In genomic region chr5:108677605-108678295, GRCm38 (mm10) we compare ENCODE assay signal across 8 mouse cellular contexts. TPM values are rescaled to one million over a fixed set of nuclear protein-coding genes. Genes with fewer than 3 reads are reported as not detected.
DNase-seq lines count a peak whose midpoint lies in the region; ATAC-seq lines count a peak whose summit lies in the region.

No protein-coding gene starts in this region.

- 4% methylated on average over 25 of the region's 25 CpGs for WGBS in limb, embryonic 11.5 days
- WGBS in midbrain, embryonic 16.5 days: 2% methylated on average over 25 of the region's 25 CpGs

- H3K4me3 ChIP-seq in limb, embryonic 11.5 days (ENCODE audit: low read depth, low read length): peak overlapping the region; percentile 25
- peak overlapping the region; percentile 39 for H3K4me3 ChIP-seq in midbrain, embryonic 16.5 days (ENCODE audit: low read depth, low read length)

- H3K4me2 ChIP-seq in limb, embryonic 11.5 days (ENCODE audit: low read depth, severe bottlenecking): peak overlapping the region; percentile 53
- peak overlapping the region; percentile 71 for H3K4me2 ChIP-seq in midbrain, embryonic 16.5 days (ENCODE audit: low read length)

- H3K4me1 ChIP-seq in limb, embryonic 11.5 days (ENCODE audit: control insufficient read depth, insufficient read depth, low read length): peaks cover 7% of the 10 kb centered on the region
- peaks cover 9% of the 10 kb centered on the region for H3K4me1 ChIP-seq in midbrain, embryonic 16.5 days (ENCODE audit: control insufficient read depth, insufficient read depth, low read length)

- H3K27me3 ChIP-seq in limb, embryonic 11.5 days (ENCODE audit: control insufficient read depth, insufficient read depth, low read length): no peaks in the 10 kb centered on the region
- H3K27me3 ChIP-seq in midbrain, embryonic 16.5 days (ENCODE audit: control insufficient read depth, insufficient read depth, low read depth, low read length): no peaks in the 10 kb centered on the region

- ATAC-seq in limb, embryonic 11.5 days (ENCODE audit: insufficient number of reproducible peaks, low FRiP score, low TSS enrichment, low read depth): peak; percentile 80
- peak; percentile 93 for ATAC-seq in midbrain, embryonic 16.5 days

- H3K27ac ChIP-seq in limb, embryonic 11.5 days (replicated peaks; ENCODE audit: low read depth, low read length): peak overlapping the region; percentile 48
- peak overlapping the region; percentile 93 for H3K27ac ChIP-seq in midbrain, embryonic 16.5 days (ENCODE audit: low read length)

- DNase-seq in adrenal gland, adult 2 months: peak; percentile 63
- no peak for DNase-seq in adrenal gland, adult 18-20 months (ENCODE audit: low spot score in 2 of 2)
- DNase-seq in cerebellum, postnatal 14 days: peak; percentile 76 to 85
- peak; percentile 79 to 85 for DNase-seq in frontal cortex, postnatal 10 days (ENCODE audit: low spot score in 2 of 2)
- peak; percentile 63 for DNase-seq in kidney, adult 9 months
- DNase-seq in limb, embryonic 11.5 days (ENCODE audit: low spot score): peak; percentile 81
- no peak for DNase-seq in ovary, adult 18-20 months (ENCODE audit: low spot score)

- no peaks in the 10 kb centered on the region for H3K9me3 ChIP-seq in limb, embryonic 11.5 days (ENCODE audit: control insufficient read depth, low read length)
- H3K9me3 ChIP-seq in midbrain, embryonic 16.5 days (replicated peaks; ENCODE audit: control insufficient read depth, low read length, poor library complexity, severe bottlenecking): no peaks in the 10 kb centered on the region

- H3K36me3 ChIP-seq in limb, embryonic 11.5 days (ENCODE audit: control insufficient read depth, insufficient read depth, low read length): 0 out of 2 replicates have a peak, but pooled peaks cover 2% of the 10 kb centered on the region
- peaks cover 3% of the 10 kb centered on the region; the same call in 1 of the 2 replicates for H3K36me3 ChIP-seq in midbrain, embryonic 16.5 days (ENCODE audit: control insufficient read depth, insufficient read depth, low read length)

- H3K9ac ChIP-seq in limb, embryonic 11.5 days (ENCODE audit: low read length): peak overlapping the region; percentile 61
- H3K9ac ChIP-seq in midbrain, embryonic 16.5 days (ENCODE audit: low read depth, low read length): peak overlapping the region; percentile 74

RNA-seq across cellular contexts. Expression of gene Slc26a1, which starts 2.4 kb away (rescaled TPM):
- under 1 TPM; 0.21 to 0.81 TPM for total RNA-seq in adrenal gland, adult 2 months (2021)
- polyA plus RNA-seq in adrenal gland, adult 2 months (2012; rRNA removed): 0.21 and 0.85 TPM in 2 replicates
- total RNA-seq in adrenal gland, adult 18-20 months (2021): under 1 TPM; 0.06 to 0.23 TPM
- polyA plus RNA-seq in limb, embryonic 11.5 days (2014; fragmentation: Nextera tagmentation; extraction: Ambion mirVana): 0.55 and 0.84 TPM in 2 replicates
- polyA plus RNA-seq in midbrain, embryonic 16.5 days (2015; fragmentation: Nextera tagmentation; extraction: Ambion mirVana): 4.3 and 4.4 TPM in 2 replicates

RNA-seq across cellular contexts. Expression of gene Dgkq, which starts 8.3 kb away (rescaled TPM):
- 10 to 100 TPM; 13.6 to 20.7 TPM for total RNA-seq in adrenal gland, adult 2 months (2021)
- 20.8 and 22.0 TPM in 2 replicates for polyA plus RNA-seq in adrenal gland, adult 2 months (2012; rRNA removed)
- total RNA-seq in adrenal gland, adult 18-20 months (2021): 10 to 100 TPM; 19.9 to 21.3 TPM
- polyA plus RNA-seq in limb, embryonic 11.5 days (2014; fragmentation: Nextera tagmentation; extraction: Ambion mirVana): 8.5 and 11.3 TPM in 2 replicates
- 33.0 and 36.9 TPM in 2 replicates for polyA plus RNA-seq in midbrain, embryonic 16.5 days (2015; fragmentation: Nextera tagmentation; extraction: Ambion mirVana)

RNA-seq across cellular contexts. Expression of gene Fgfrl1, which starts 14.4 kb away (rescaled TPM):
- 10 to 100 TPM; 21.5 to 48.5 TPM for total RNA-seq in adrenal gland, adult 2 months (2021)
- 72.1 and 103 TPM in 2 replicates for polyA plus RNA-seq in adrenal gland, adult 2 months (2012; rRNA removed)
- total RNA-seq in adrenal gland, adult 18-20 months (2021): 10 to 100 TPM; 30.3 to 68.9 TPM
- 38.1 and 46.0 TPM in 2 replicates for polyA plus RNA-seq in limb, embryonic 11.5 days (2014; fragmentation: Nextera tagmentation; extraction: Ambion mirVana)
- 3.3 and 3.5 TPM in 2 replicates for polyA plus RNA-seq in midbrain, embryonic 16.5 days (2015; fragmentation: Nextera tagmentation; extraction: Ambion mirVana)

RNA-seq across cellular contexts. Expression of gene Idua, which starts 17.6 kb away (rescaled TPM):
- 10 to 100 TPM; 15.5 to 16.3 TPM for total RNA-seq in adrenal gland, adult 2 months (2021)
- 41.7 and 42.6 TPM in 2 replicates for polyA plus RNA-seq in adrenal gland, adult 2 months (2012; rRNA removed)
- total RNA-seq in adrenal gland, adult 18-20 months (2021): 10 to 100 TPM; 14.3 to 14.8 TPM
- polyA plus RNA-seq in limb, embryonic 11.5 days (2014; fragmentation: Nextera tagmentation; extraction: Ambion mirVana): 14.3 and 14.5 TPM in 2 replicates
- polyA plus RNA-seq in midbrain, embryonic 16.5 days (2015; fragmentation: Nextera tagmentation; extraction: Ambion mirVana): 13.1 and 14.4 TPM in 2 replicates

RNA-seq across cellular contexts. Expression of gene Tmem175, which starts 48.2 kb away (rescaled TPM):
- total RNA-seq in adrenal gland, adult 2 months (2021): 10 to 100 TPM; 25.7 to 28.5 TPM
- 50.2 and 61.8 TPM in 2 replicates for polyA plus RNA-seq in adrenal gland, adult 2 months (2012; rRNA removed)
- 10 to 100 TPM; 17.2 to 25.4 TPM for total RNA-seq in adrenal gland, adult 18-20 months (2021)
- polyA plus RNA-seq in limb, embryonic 11.5 days (2014; fragmentation: Nextera tagmentation; extraction: Ambion mirVana): 16.5 and 18.3 TPM in 2 replicates
- polyA plus RNA-seq in midbrain, embryonic 16.5 days (2015; fragmentation: Nextera tagmentation; extraction: Ambion mirVana): 22.0 and 25.1 TPM in 2 replicates

Comparison
In these comparisons a context has a peak if more than half of its experiments do, and no peak if none do; other contexts are left out.
1. DNase-seq: peak in adrenal gland, adult 2 months (single experiment), cerebellum, postnatal 14 days (2 of 2), frontal cortex, postnatal 10 days (2 of 2), kidney, adult 9 months (single experiment) and limb, embryonic 11.5 days (single experiment); none in adrenal gland, adult 18-20 months (0 of 2) and ovary, adult 18-20 months (single experiment).